Mouse (Mus musculus) hindbrain, postnatal 0 days (tissue): ENCODE results near the gene Ehbp1. TPM values are rescaled to one million over a fixed set of nuclear protein-coding genes. Genes with fewer than 3 reads are reported as not detected.

Experiments
- ATAC-seq: fragments of 200-750 bp; cut with Nextera tagmentation; 2 replicates; pipeline ENCODE4 v1.8.0; 2017; ENCODE audit warnings: mild to moderate bottlenecking, moderate TSS enrichment, moderate library complexity
- DNase-seq: peaks from one replicate; pipeline ENCODE4 v3.0.0-alpha.2; 2015; ENCODE audit warnings: low spot score
- H3K27ac ChIP-seq: fragments of 300-500 bp; sonication (generic); 2 replicates; pipeline ENCODE4 v1.5.1; 2014; ENCODE audit warnings: mild to moderate bottlenecking
- H3K27me3 ChIP-seq: fragments of 300-500 bp; sonication (generic); 2 replicates; pipeline ENCODE4 v1.6.1; 2014; ENCODE audit warnings: low read length, mixed read lengths; ENCODE audit not compliant: insufficient read depth
- H3K36me3 ChIP-seq: fragments of 300-500 bp; sonication (generic); 2 replicates; pipeline ENCODE4 v1.6.1; 2014; ENCODE audit warnings: low read length, mixed read lengths; ENCODE audit not compliant: insufficient read depth
- H3K4me1 ChIP-seq: fragments of 300-500 bp; sonication (generic); 2 replicates; pipeline ENCODE4 v1.6.1; 2014; ENCODE audit warnings: antibody characterized with exemption, low read length, mixed read lengths; ENCODE audit not compliant: insufficient read depth
- H3K4me2 ChIP-seq: fragments of 300-500 bp; sonication (generic); 2 replicates; pipeline ENCODE4 v1.6.1; 2014; ENCODE audit warnings: low read depth, mild to moderate bottlenecking, low read length, moderate library complexity, mixed read lengths
- H3K4me3 ChIP-seq: fragments of 300-500 bp; sonication (generic); 2 replicates; pipeline ENCODE4 v1.5.1; 2014; ENCODE audit warnings: low read length
- H3K9ac ChIP-seq: fragments of 300-500 bp; sonication (generic); replicated peaks from 2 replicates; pipeline ENCODE4 v1.6.1; 2014; ENCODE audit warnings: mild to moderate bottlenecking, low read length, moderate library complexity, mixed read lengths
- H3K9me3 ChIP-seq: fragments of 300-500 bp; sonication (generic); 2 replicates; pipeline ENCODE4 v1.6.1; 2016; ENCODE audit warnings: low read length, mixed read lengths
- CTCF ChIP-seq: IDR thresholded peaks from 2 replicates; pipeline ENCODE4 v1.5.1; 2016; ENCODE audit warnings: antibody characterized with exemption, control low read depth, low read depth
- WGBS: fragments of 180-500 bp; shearing (Covaris S2); extraction: QIAGEN DNeasy Blood & Tissue Kit; methylation state at CpG from one replicate; pipeline ENCODE4 v1.1.7; 2014; 5-methylcytosine and 5-hydroxymethylcytosine counted together
- polyA plus RNA-seq: library from polyadenylated mRNA; unstranded; fragments of >200 nt; fragmentation: Nextera tagmentation; extraction: Ambion mirVana; gene quantifications from 2 replicates; pipeline ENCODE4 v1.2.1, GENCODE M21; 2015
- total RNA-seq: library from RNA; depleted of rRNA; stranded (reverse); fragments of >200 nt; gene quantifications from 2 replicates; pipeline ENCODE4 v1.2.3, GENCODE M21; 2014

The Ehbp1 gene
- total and polyA plus RNA-seq, 2 experiments from 2014 or later = 14.9 to 19.4 TPM

- Histone ChIP-seq H3K4me1 (peaks cover 19% of the 10 kb centered on the region), H3K36me3 (0 out of 2 replicates have a peak, but pooled peaks cover 3% of the 10 kb centered on the region), H3K27me3 (no peaks in the 10 kb centered on the region), H3K9me3 (no peaks in the 10 kb centered on the region), H3K4me2 (peak overlapping the region; percentile 82), H3K9ac (peak overlapping the region; percentile 88), H3K4me3 (peak overlapping the region; percentile 86), H3K27ac (peak overlapping the region; percentile 88)
- under 1% methylated on average over 6 of the region's 6 CpGs for WGBS
- DNase-seq = no peak
- 0 out of 2 replicates have a peak, but pooled peaks have one; percentile 33 for TF ChIP-seq CTCF
- ATAC-seq = no peak
Observed at GRCm38 (mm10) chr11:22287513-22287900, 54.6 kb downstream of the Ehbp1 start.

GRCm38 (mm10) chr11:22286885-22287512 lies 55.1 kb downstream of the Ehbp1 start:
- TF ChIP-seq CTCF = no peak; the same call in 1 of the 2 replicates

GRCm38 (mm10) chr11:22286371-22286872 lies 55.7 kb downstream of the Ehbp1 start:
- peak overlapping the region; percentile 88 for H3K9ac ChIP-seq
- peak overlapping the region; percentile 86 for H3K4me3 ChIP-seq
- peak; percentile 49 for TF ChIP-seq CTCF
- peak overlapping the region; percentile 82 for H3K4me2 ChIP-seq
- H3K9me3 ChIP-seq = no peaks in the 10 kb centered on the region
- H3K27me3 ChIP-seq = no peaks in the 10 kb centered on the region
- peak overlapping the region; percentile 97 for H3K27ac ChIP-seq
- ATAC-seq (peak; percentile 79), DNase-seq (peak; percentile 71)
- peaks cover 19% of the 10 kb centered on the region for H3K4me1 ChIP-seq
- 0 out of 2 replicates have a peak, but pooled peaks cover 9% of the 10 kb centered on the region for H3K36me3 ChIP-seq
- under 1% methylated on average over 36 of the region's 39 CpGs for WGBS

More at GRCm38 (mm10) chr11:22286885-22287512, 55.1 kb downstream of the Ehbp1 start:
- Histone ChIP-seq H3K4me3 (peak overlapping the region; percentile 86), H3K27me3 (no peaks in the 10 kb centered on the region), H3K9ac (peak overlapping the region; percentile 88), H3K4me2 (peak overlapping the region; percentile 82), H3K9me3 (no peaks in the 10 kb centered on the region), H3K4me1 (peaks cover 19% of the 10 kb centered on the region), H3K36me3 (0 out of 2 replicates have a peak, but pooled peaks cover 4% of the 10 kb centered on the region), H3K27ac (peak overlapping the region; percentile 97)
- ATAC-seq (peak; percentile 100), DNase-seq (peak; percentile 98)
- under 1% methylated on average over 35 of the region's 43 CpGs for WGBS

GRCm38 (mm10) chr11:22276656-22277055 lies 65.4 kb downstream of the Ehbp1 start:
- Histone ChIP-seq H3K9me3 (no peaks in the 10 kb centered on the region), H3K4me1 (no peaks in the 10 kb centered on the region; the same call in 1 of the 2 replicates), H3K27me3 (no peaks in the 10 kb centered on the region), H3K36me3 (peaks cover 8% of the 10 kb centered on the region; the same call in 1 of the 2 replicates), H3K4me2 (no peak overlapping the region), H3K27ac (no peak overlapping the region), H3K4me3 (no peak overlapping the region), H3K9ac (no peak overlapping the region)
- 98% methylated on average over 3 of the region's 3 CpGs for WGBS
- ATAC-seq (no peak), DNase-seq (no peak)
- no peak for TF ChIP-seq CTCF

GRCm38 (mm10) chr11:22274144-22274543 lies 67.9 kb downstream of the Ehbp1 start:
- 97% methylated on average over 2 of the region's 2 CpGs for WGBS
- no peak for TF ChIP-seq CTCF
- H3K9me3 ChIP-seq = no peaks in the 10 kb centered on the region
- H3K4me2 ChIP-seq = no peak overlapping the region
- no peak overlapping the region for H3K4me3 ChIP-seq
- H3K4me1 ChIP-seq = no peaks in the 10 kb centered on the region; the same call in 1 of the 2 replicates
- no peaks in the 10 kb centered on the region for H3K27me3 ChIP-seq
- peaks cover 7% of the 10 kb centered on the region; the same call in 1 of the 2 replicates for H3K36me3 ChIP-seq
- ATAC-seq (no peak), DNase-seq (no peak)
- H3K27ac ChIP-seq = no peak overlapping the region
- H3K9ac ChIP-seq = no peak overlapping the region

- Histone ChIP-seq H3K9me3 (no peaks in the 10 kb centered on the region), H3K27ac (no peak overlapping the region), H3K27me3 (no peaks in the 10 kb centered on the region), H3K4me1 (no peaks in the 10 kb centered on the region), H3K9ac (no peak overlapping the region), H3K36me3 (peaks cover 7% of the 10 kb centered on the region; the same call in 1 of the 2 replicates), H3K4me3 (no peak overlapping the region), H3K4me2 (no peak overlapping the region)
- 91% methylated on average over 7 of the region's 7 CpGs for WGBS
- no peak for DNase-seq
- no peak for ATAC-seq
- no peak for TF ChIP-seq CTCF
Observed at GRCm38 (mm10) chr11:22273378-22273777, 68.7 kb downstream of the Ehbp1 start.

- no peak overlapping the region for H3K4me2 ChIP-seq
- no peak overlapping the region for H3K4me3 ChIP-seq
- no peaks in the 10 kb centered on the region for H3K4me1 ChIP-seq
- no peaks in the 10 kb centered on the region for H3K27me3 ChIP-seq
- no peak overlapping the region for H3K9ac ChIP-seq
- TF ChIP-seq CTCF = no peak
- H3K9me3 ChIP-seq = no peaks in the 10 kb centered on the region
- WGBS = 88% methylated on average over 3 of the region's 3 CpGs
- ATAC-seq (no peak), DNase-seq (no peak)
- H3K36me3 ChIP-seq = peaks cover 5% of the 10 kb centered on the region; the same call in 1 of the 2 replicates
- no peak overlapping the region for H3K27ac ChIP-seq
Observed at GRCm38 (mm10) chr11:22271889-22272288, 70.2 kb downstream of the Ehbp1 start.
